Comparison of ENCODE assay signal across 10 mouse cellular contexts in genomic region chr12:51622670-51623365, GRCm38 (mm10). TPM values are rescaled to one million over a fixed set of nuclear protein-coding genes. Genes with fewer than 3 reads are reported as not detected.
DNase-seq lines count a peak whose midpoint lies in the region; ATAC-seq and TF ChIP-seq lines count a peak whose summit lies in the region.
"Had no signal": no experiment of that assay in that cellular context is flagged by ENCODE, and none has a peak within 500 bp of the region (broad histone marks: within the 10 kb centered on the region; RNA-seq: fewer than 3 reads in every experiment).

No protein-coding gene starts in this region.

- 81% methylated on average over 5 of the region's 5 CpGs for WGBS in forebrain, embryonic 12.5 days
- WGBS in forebrain, embryonic 10.5 days = 88% methylated on average over 5 of the region's 5 CpGs

- H3K9me3 ChIP-seq in forebrain, embryonic 12.5 days = no peaks in the 10 kb centered on the region
- no peaks in the 10 kb centered on the region for H3K9me3 ChIP-seq in forebrain, embryonic 10.5 days

- no peaks in the 10 kb centered on the region for H3K4me1 ChIP-seq in forebrain, embryonic 12.5 days
- no peaks in the 10 kb centered on the region for H3K4me1 ChIP-seq in forebrain, embryonic 10.5 days
- H3K4me1 ChIP-seq in cortical plate, adult 2 months (ENCODE audit: control insufficient read depth, insufficient read depth, low read length) = no peaks in the 10 kb centered on the region

- H3K27me3 ChIP-seq in forebrain, embryonic 12.5 days = no peaks in the 10 kb centered on the region
- H3K27me3 ChIP-seq in forebrain, embryonic 10.5 days (ENCODE audit: poor library complexity, severe bottlenecking) = no peaks in the 10 kb centered on the region

- no peak overlapping the region for H3K9ac ChIP-seq in forebrain, embryonic 12.5 days
- H3K9ac ChIP-seq: liver, embryonic 14.5 days had no signal

- TF ChIP-seq POLR2A in cortical plate, adult 2 months (IDR thresholded peaks at IDR 0.05; ENCODE audit: extremely low read depth, insufficient read depth, low read length) = no peak

- 0 out of 2 replicates have a peak, but pooled peaks have one; percentile 16 for TF ChIP-seq CTCF in cortical plate, adult 2 months (IDR thresholded peaks at IDR 0.05; ENCODE audit: extremely low read depth, insufficient read depth, low read length)

- 0 out of 2 replicates have a peak, but pooled peaks have one; percentile 68 for ATAC-seq in forebrain, embryonic 12.5 days (ENCODE audit: low FRiP score)
- no peak for ATAC-seq in granulocyte monocyte progenitor cell, adult 5-6 weeks (replicated peaks; ENCODE audit: poor library complexity, severe bottlenecking)

- intact Hi-C loops in gastrocnemius, postnatal 36 days (cut with DNase I) = no loop called here

- DNase-seq in forebrain, embryonic 10.5 days (ENCODE audit: extremely low spot score, low spot score) = no peak
- peak; percentile 73 for DNase-seq in 416B (ENCODE audit: low read depth)
- DNase-seq in mesoderm, embryonic 11.5 days (ENCODE audit: low read depth, low spot score) = peak; percentile 25
- DNase-seq in gastrocnemius, adult 8-10 months (ENCODE audit: low spot score in 2 of 2) = no peak
- DNase-seq in gastrocnemius, postnatal 36 days = no peak
- DNase-seq: thymus, adult 2 months had no signal

- no peak overlapping the region for H3K27ac ChIP-seq in forebrain, embryonic 12.5 days
- no peak overlapping the region for H3K27ac ChIP-seq in forebrain, embryonic 10.5 days
- no peak overlapping the region for H3K27ac ChIP-seq in cortical plate, adult 2 months (ENCODE audit: insufficient read depth, low read length)
- H3K27ac ChIP-seq: liver, embryonic 14.5 days had no signal

- H3K4me2 ChIP-seq in forebrain, embryonic 12.5 days = no peak overlapping the region

- H3K36me3 ChIP-seq in forebrain, embryonic 12.5 days (replicated peaks) = peaks cover 33% of the 10 kb centered on the region
- peaks cover 75% of the 10 kb centered on the region for H3K36me3 ChIP-seq in forebrain, embryonic 10.5 days (replicated peaks)

- H3K4me3 ChIP-seq in forebrain, embryonic 12.5 days (replicated peaks) = no peak overlapping the region
- H3K4me3 ChIP-seq in forebrain, embryonic 10.5 days = no peak overlapping the region
- no peak overlapping the region for H3K4me3 ChIP-seq in cortical plate, adult 2 months (ENCODE audit: insufficient read depth, low read length)

RNA-seq across cellular contexts. Expression of gene Coch, which starts 29.7 kb away (rescaled TPM):
- polyA plus RNA-seq in forebrain, embryonic 12.5 days (2016; fragmentation: Nextera tagmentation; extraction: Ambion mirVana) = 5.3 and 6.6 TPM in 2 replicates
- polyA plus RNA-seq in forebrain, embryonic 10.5 days (2016; fragmentation: Nextera tagmentation; extraction: Ambion mirVana) = 1.9 and 3.4 TPM in 2 replicates
- polyA plus RNA-seq in cortical plate, adult 2 months (2012; rRNA removed) = 40.6 and 53.3 TPM in 2 replicates
- total RNA-seq in gastrocnemius, adult 8-10 months (2022) = under 1 TPM; 0.31 to 0.48 (median 0.38) TPM
- total RNA-seq in gastrocnemius, postnatal 36 days (2021) = under 1 TPM in 1 of 2 experiments, not detected in 1; 0.18 TPM
- total RNA-seq in granulocyte monocyte progenitor cell, adult 5-6 weeks (2014; fragmentation: Nextera tagmentation) = not detected in 2 replicates
- total RNA-seq in granulocyte monocyte progenitor cell, adult 5-6 weeks (2017) = not detected in 2 replicates

Comparison
In these comparisons a context has a peak if more than half of its experiments do, and no peak if none do; other contexts are left out.
1. DNase-seq: peak in 416B (single experiment) and mesoderm, embryonic 11.5 days (single experiment); none in forebrain, embryonic 10.5 days (single experiment), gastrocnemius, adult 8-10 months (0 of 2) and gastrocnemius, postnatal 36 days (0 of 2).